Mouse (Mus musculus): ENCODE measurements around the gene Onecut1.

Onecut1 gene

DNA sequence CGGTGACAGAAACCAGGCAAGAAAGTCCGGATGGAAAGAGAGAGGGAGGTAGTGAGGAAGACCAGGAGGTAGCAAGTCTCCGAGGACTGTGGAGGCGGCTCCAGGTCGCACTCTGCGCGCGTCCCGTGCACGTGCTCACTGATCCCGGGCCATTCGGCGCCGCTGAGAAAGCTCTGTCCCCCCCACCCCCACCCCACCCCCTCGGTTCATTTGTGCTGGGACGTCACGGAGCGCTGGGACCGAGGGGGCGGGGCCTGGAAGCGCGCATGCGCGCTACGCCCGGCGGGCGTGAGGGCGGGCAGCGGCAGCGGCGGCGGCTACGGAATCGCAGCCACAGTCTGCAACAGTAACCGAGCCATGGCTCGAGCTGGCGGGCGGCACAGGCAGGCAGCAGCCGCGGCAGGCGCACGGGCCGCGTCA is at the start of gene Onecut1:
Gene Onecut1, plus strand, starts transcription at position 361 of the 420 bp plus-strand sequence.
- in situ Hi-C loops (cut with MboI, MseI) = loop anchor here in 1 of 2 experiments (5.0 kb wide), 1 partner anchor 719 kb away; no protein-coding TSS in a partner anchor

DNA sequence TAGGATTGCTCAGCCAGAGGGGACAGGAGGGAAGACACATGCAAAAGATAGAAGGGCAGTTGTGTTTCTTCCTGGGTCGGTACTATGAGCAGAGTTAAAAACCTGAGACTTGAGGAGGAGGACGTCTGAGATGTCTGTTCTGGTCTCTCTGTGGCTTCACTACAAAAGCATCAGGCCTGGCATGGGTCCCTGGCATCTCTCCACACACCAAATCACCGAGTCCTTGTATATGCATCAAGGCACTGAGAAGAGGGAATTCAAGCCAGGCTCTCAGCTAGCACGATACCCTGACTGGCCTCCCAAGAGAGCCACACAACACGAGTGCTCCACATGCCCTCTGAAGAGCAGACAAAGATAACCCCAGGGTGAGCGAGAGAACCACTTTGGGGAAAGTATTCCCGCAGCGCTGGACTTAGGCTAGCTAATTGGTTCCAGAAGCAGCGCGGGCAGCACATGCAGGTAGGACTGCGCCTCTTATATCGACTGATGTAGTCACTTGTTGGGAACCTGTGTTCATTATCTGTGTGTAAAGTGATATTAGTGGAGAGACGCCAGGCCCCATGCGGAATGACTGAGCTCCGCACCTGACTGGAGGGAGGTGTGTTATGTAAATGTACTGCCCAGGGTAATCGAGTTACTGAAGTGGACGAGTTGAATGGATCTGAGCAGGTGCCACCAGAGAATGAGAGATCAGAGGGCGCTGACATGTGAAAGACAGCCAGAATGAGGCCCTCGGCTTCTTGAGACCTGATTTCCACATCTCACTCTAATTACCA is 41.8 kb upstream of the Onecut1 start:
- in situ Hi-C loops (cut with MboI, MseI) = loop anchor here in 1 of 2 experiments (10.0 kb wide), 1 partner anchor 415 kb away; no protein-coding TSS in a partner anchor

DNA sequence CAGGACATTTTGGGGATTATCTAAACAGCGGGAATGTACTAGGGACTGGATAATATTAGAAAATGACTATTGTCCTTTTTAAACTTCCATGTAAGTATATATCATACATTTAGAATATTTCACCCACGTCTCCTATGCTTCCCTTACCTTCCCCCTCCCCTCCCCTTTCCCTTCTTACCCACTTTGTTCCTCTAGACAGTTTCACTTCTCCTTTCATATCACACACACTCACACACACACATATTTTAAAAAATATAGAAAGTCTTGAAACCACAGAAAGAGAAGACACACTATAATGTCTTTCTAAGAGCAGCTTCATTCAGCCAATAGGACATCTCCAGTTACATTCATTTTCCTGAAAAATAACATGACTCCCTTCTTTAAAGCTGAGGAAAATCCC is 36.6 kb upstream of the Onecut1 start:
- in situ Hi-C loops (cut with MboI, MseI) = no loop called here

DNA sequence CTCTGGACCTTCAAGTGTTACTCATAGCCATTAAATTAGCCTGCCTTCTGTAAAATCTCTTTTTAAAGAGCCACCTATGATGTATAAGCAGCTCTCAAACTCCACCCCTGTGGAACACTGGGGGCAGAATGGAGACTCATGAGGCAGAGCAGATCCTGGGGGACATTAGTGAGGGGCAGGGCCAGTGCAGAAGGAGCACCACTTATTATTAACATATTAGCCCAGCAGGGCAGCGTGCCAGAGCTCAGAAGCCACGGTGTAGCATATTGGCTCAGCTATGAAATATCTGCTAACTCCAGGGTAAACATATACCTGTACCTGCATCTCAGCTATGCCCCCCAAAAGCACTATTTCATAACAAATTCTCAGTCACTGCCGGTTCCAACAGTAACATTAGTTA is 32.5 kb upstream of the Onecut1 start:
- in situ Hi-C loops (cut with MboI, MseI) = no loop called here

GRCm38 (mm10) chr9:74842890-74843289 is 18.8 kb upstream of the Onecut1 start:
- in situ Hi-C loops (cut with MboI, MseI) = no loop called here

- in situ Hi-C loops (cut with MboI, MseI) = no loop called here
Measured at GRCm38 (mm10) chr9:74846867-74847830, 14.6 kb upstream of the Onecut1 start.

- in situ Hi-C loops (cut with MboI, MseI) = no loop called here
Measured at GRCm38 (mm10) chr9:74848411-74849194, 13.1 kb upstream of the Onecut1 start.

DNA sequence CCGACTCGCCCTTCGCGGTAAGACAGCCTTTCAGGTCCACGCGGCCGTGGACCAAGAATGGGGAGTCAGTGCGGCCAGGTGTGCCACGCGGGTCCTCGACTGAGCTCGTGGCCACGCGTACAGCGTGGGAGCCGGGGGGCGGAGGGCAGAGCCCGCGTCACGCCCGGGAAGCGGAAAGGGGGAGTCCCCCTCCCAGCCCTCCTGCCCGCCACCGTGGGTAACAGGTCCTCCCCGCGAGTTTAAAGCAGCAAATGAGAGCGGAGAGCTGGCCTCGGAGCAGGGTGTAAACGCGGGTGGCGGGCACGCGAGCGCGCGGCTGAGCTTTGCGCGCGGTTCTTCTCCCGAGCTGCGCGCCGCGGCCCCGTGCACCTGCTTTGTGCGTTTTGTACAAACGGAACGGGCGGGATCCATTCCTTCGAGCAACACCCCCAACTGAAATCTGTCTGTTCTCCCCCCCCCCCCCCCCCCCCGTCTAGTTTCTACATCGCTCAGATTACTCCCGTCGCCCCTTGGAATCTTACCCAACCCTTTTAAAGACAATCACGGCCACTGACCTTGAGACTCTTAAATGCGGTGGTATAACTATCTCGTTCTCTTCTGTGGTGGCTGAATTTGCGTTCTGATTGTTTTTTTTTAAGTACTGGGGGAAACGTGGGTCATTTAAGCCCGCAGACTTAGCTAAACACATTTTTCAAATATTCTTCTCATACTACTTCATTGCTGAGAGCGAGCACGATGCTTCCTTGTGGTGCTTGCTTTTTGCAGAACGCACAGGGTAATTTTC is 12.3 kb upstream of the Onecut1 start:
- in situ Hi-C loops (cut with MboI, MseI) = no loop called here

GRCm38 (mm10) chr9:74849979-74850780 is 11.5 kb upstream of the Onecut1 start:
- in situ Hi-C loops (cut with MboI, MseI) = no loop called here

GRCm38 (mm10) chr9:74850781-74851145 is 11.0 kb upstream of the Onecut1 start:
- in situ Hi-C loops (cut with MboI, MseI) = no loop called here

- in situ Hi-C loops (cut with MboI, MseI) = no loop called here
Measured at GRCm38 (mm10) chr9:74851601-74852000, 10.1 kb upstream of the Onecut1 start.

DNA sequence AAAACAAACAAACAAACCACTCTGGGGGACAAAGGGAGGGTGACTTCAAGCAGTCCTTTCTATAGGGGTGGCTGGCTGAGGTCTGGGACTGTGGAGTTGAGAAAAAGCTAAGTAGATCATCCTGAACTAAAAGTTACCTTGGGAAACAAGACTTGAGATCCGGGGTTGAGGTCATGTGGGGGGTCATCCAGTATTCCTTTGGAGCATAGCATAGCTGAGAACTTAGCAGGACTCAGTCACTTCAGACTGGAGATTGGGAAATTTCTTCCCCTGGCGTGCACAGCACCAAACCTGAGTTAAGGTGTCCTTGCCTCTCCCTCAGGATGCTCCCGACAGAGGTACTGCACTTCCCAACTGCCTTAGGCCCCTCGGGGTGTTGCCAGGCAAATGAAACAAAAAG is 9.4 kb upstream of the Onecut1 start:
- in situ Hi-C loops (cut with MboI, MseI) = no loop called here

DNA sequence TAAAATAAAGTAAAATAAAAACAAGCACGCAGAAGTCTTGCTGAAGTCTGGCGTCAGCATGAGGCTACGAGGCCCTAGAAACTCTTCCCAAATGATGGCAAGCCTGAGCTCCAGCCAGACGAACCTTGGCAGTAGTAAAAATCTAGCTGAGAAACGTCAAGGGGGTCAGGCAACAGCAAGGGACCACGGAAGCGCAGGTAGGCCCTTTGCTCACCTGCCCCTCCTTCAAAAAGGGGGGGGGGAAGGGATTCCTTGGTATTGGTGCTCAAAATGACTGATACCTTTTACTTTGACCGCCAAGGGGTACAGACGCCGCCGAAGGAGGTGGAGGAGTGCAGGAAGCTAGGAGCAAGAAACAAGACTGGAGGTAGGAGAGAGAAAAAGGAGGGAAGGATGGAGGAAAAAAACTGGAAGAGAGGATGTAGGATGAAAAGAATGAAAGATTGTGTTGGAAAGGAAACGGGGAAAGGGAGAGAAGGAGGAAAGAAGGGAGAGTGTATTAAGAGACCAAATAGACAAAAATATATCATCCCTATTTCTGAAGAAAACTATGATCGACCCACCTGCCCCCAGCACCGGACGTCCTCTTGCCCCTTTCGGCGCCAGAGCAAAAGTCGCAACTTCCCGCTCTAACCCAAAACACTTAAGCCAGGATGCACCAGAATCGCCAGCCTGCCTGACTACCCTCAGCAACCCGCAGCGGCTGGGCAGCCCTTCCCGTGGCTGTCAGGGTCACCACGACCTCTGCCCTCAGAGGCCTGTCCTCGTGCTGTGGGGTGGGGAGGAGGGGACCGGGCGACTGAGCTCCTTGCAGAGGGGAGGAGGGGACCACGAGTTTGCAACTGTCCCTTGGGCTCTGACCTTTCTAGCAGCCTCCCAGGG is 8.3 kb upstream of the Onecut1 start:
- in situ Hi-C loops (cut with MboI, MseI) = no loop called here

GRCm38 (mm10) chr9:74854073-74854591 is 7.6 kb upstream of the Onecut1 start:
- in situ Hi-C loops (cut with MboI, MseI) = no loop called here

- in situ Hi-C loops (cut with MboI, MseI) = no loop called here
Measured at GRCm38 (mm10) chr9:74855446-74855845, 6.3 kb upstream of the Onecut1 start.

DNA sequence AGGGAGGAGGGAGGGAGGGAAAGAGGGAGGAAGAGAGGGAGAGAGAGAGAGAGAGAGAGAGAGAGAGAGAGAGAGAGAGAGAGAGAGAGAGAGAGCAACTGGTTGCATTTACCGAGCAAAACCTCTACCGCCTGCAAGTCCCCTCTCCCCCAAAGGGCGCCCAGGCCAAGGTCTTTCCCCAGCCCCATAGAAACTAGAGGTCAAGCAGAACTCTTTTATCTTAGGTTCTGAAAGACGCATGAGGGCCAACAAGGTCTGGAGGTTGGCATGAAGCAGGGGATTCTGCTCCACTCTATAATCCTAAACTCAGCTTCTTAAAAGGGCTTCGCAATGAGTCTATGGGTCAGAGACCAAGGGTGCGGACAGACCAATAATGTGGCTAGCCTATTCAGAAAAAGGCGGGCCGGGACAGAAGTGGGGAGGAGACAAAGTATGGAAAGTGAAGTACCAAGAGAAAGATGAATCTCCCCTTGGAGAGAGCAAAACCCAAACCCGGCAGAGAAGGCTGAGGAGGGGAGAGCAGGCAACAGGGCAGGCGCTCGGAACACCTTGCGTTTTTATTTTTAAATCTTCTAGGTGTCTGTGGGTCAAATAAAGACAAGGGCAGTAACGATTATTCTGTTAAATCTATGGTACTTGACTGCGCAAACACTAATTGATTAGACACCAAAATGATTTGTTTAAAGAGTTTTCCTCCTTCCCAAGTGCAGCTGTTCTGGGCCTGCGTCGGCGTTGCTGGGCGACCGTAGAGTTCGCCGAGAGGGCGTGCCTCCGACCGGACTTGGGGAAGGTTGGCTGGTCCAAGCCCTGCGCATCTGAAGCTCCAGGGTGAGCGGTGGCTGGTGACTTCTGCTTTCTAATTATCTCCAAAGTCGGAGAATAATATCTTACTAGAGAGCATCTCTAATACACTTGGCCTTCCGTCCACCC is 4.9 kb upstream of the Onecut1 start:
- in situ Hi-C loops (cut with MboI, MseI) = no loop called here

- in situ Hi-C loops (cut with MboI, MseI) = no loop called here
Measured at GRCm38 (mm10) chr9:74857508-74857840, 4.2 kb upstream of the Onecut1 start.

- in situ Hi-C loops (cut with MboI, MseI) = no loop called here
Measured at GRCm38 (mm10) chr9:74858111-74858510, 3.6 kb upstream of the Onecut1 start.

Measured in T-helper 17 cell (primary cell).